In genomic region chr11:75631561-75632225, GRCm38 (mm10) we compare ENCODE assay signal across 7 mouse cellular contexts. TPM values are rescaled to one million over a fixed set of nuclear protein-coding genes. Genes with fewer than 3 reads are reported as not detected.
DNase-seq lines count a peak whose midpoint lies in the region; ATAC-seq and TF ChIP-seq lines count a peak whose summit lies in the region.

No protein-coding gene starts in this region.

- dilution Hi-C loops in CH12.LX (cut with MboI; ENCODE audit: extremely low pct_ligation_motif_present, extremely low pct_unique_long_range_greater_than_20kb, low sequenced_read_pairs) = no loop called here

- no peaks in the 10 kb centered on the region for H3K27me3 ChIP-seq in CH12.LX (replicated peaks)
- no peaks in the 10 kb centered on the region for H3K27me3 ChIP-seq in forebrain, embryonic 13.5 days
- no peaks in the 10 kb centered on the region for H3K27me3 ChIP-seq in kidney, embryonic 14.5 days (ENCODE audit: control insufficient read depth, insufficient read depth, low read length)

- in situ Hi-C loops in CH12.LX (cut with MboI; ENCODE audit: low pct_ligation_motif_present, low pct_unique_long_range_greater_than_20kb, low sequenced_read_pairs) = no loop called here

- H3K4me1 ChIP-seq in CH12.LX (ENCODE audit: control insufficient read depth in 1 of 2, insufficient read depth in 2 of 2) = peaks cover 9 to 47% of the 10 kb centered on the region in 2 experiments
- H3K4me1 ChIP-seq in forebrain, embryonic 13.5 days = peaks cover 23% of the 10 kb centered on the region
- peaks cover 9% of the 10 kb centered on the region for H3K4me1 ChIP-seq in kidney, embryonic 14.5 days (ENCODE audit: control insufficient read depth, insufficient read depth, low read length)

- 11% methylated on average over 13 of the region's 13 CpGs for WGBS in forebrain, embryonic 13.5 days
- WGBS in kidney, embryonic 14.5 days = 8% methylated on average over 13 of the region's 13 CpGs

- no peak overlapping the region for H3K27ac ChIP-seq in CH12.LX (ENCODE audit: insufficient read depth, low read depth)
- H3K27ac ChIP-seq in forebrain, embryonic 13.5 days = no peak overlapping the region
- no peak overlapping the region for H3K27ac ChIP-seq in kidney, embryonic 14.5 days (ENCODE audit: low read depth, low read length)

- H3K79me2 ChIP-seq in CH12.LX (replicated peaks; ENCODE audit: control insufficient read depth, extremely low read depth, insufficient read depth, poor library complexity, severe bottlenecking) = no peaks in the 10 kb centered on the region

- intact Hi-C loops in gastrocnemius, postnatal 36 days (cut with DNase I) = no loop called here

- H3K4me3 ChIP-seq in CH12.LX (replicated peaks in 1 of 3; ENCODE audit: low read depth in 2 of 3, low read length in 2 of 3, poor library complexity in 1 of 3) = peak overlapping the region; percentile 68 to 81 (median 79)
- H3K4me3 ChIP-seq in forebrain, embryonic 13.5 days = peak overlapping the region; percentile 82
- H3K4me3 ChIP-seq in kidney, embryonic 14.5 days (ENCODE audit: low read length) = peak overlapping the region; percentile 62

- peak; percentile 33 for DNase-seq in CH12.LX (ENCODE audit: extremely low read depth)
- DNase-seq in Muller cell, postnatal 12 days (ENCODE audit: inconsistent ontology term) = peak; percentile 40
- DNase-seq in lung, postnatal 36 days = peak; percentile 79
- no peak for DNase-seq in right cerebral cortex, postnatal 14 days
- DNase-seq in gastrocnemius, postnatal 36 days = no peak

- no peaks in the 10 kb centered on the region for H3K9me3 ChIP-seq in CH12.LX (replicated peaks; ENCODE audit: low read length)
- H3K9me3 ChIP-seq in forebrain, embryonic 13.5 days (replicated peaks) = no peaks in the 10 kb centered on the region
- no peaks in the 10 kb centered on the region for H3K9me3 ChIP-seq in kidney, embryonic 14.5 days (ENCODE audit: control insufficient read depth, low read length)

- TF ChIP-seq RAD21 in CH12.LX (IDR thresholded peaks at IDR 0.05; ENCODE audit: low read depth, low read length) = peak; percentile 72

- TF ChIP-seq POLR2A in CH12.LX (IDR thresholded peaks at IDR 0.05; ENCODE audit: low read depth, low read length) = no peak

- no peak for TF ChIP-seq EP300 in CH12.LX (IDR thresholded peaks at IDR 0.05; ENCODE audit: low read length)

- peak overlapping the region; percentile 34 for H3K9ac ChIP-seq in CH12.LX (ENCODE audit: insufficient read depth, low read depth)
- peak overlapping the region; percentile 78 for H3K9ac ChIP-seq in forebrain, embryonic 13.5 days
- peak overlapping the region; percentile 62; the same call in 1 of the 2 replicates for H3K9ac ChIP-seq in kidney, embryonic 14.5 days (ENCODE audit: low read depth, low read length)

- ATAC-seq in forebrain, embryonic 13.5 days = no peak
- no peak for ATAC-seq in kidney, embryonic 14.5 days (ENCODE audit: low FRiP score, low TSS enrichment)

- peak; percentile 12 to 76; a peak in 2 of 4 replicates for TF ChIP-seq CTCF in CH12.LX (conservative IDR thresholded peaks at IDR 0.05 in 1 of 2, IDR thresholded peaks at IDR 0.05 in 1 of 2; ENCODE audit: low read depth in 2 of 2, low read length in 2 of 2)

- H3K4me2 ChIP-seq in CH12.LX (ENCODE audit: insufficient read depth, low read depth, poor library complexity, severe bottlenecking) = peak overlapping the region; percentile 85
- peak overlapping the region; percentile 72 for H3K4me2 ChIP-seq in forebrain, embryonic 13.5 days
- peak overlapping the region; percentile 77 for H3K4me2 ChIP-seq in kidney, embryonic 14.5 days (replicated peaks; ENCODE audit: low read depth, low read length)

- peaks cover 38 to 69% of the 10 kb centered on the region in 2 experiments for H3K36me3 ChIP-seq in CH12.LX (replicated peaks in 1 of 2; ENCODE audit: control insufficient read depth in 1 of 2, insufficient read depth in 1 of 2, low read length in 1 of 2)
- H3K36me3 ChIP-seq in forebrain, embryonic 13.5 days (ENCODE audit: poor library complexity, severe bottlenecking) = peaks cover 33% of the 10 kb centered on the region
- H3K36me3 ChIP-seq in kidney, embryonic 14.5 days (ENCODE audit: control insufficient read depth, insufficient read depth, low read length) = peaks cover 18% of the 10 kb centered on the region

TF ChIP-seq in CH12.LX, 34 proteins besides CTCF, POLR2A, EP300 and RAD21:
- TF ChIP-seq HCFC1 (IDR thresholded peaks at IDR 0.05; ENCODE audit: low read depth, low read length) (peak; percentile 19; the same call in 1 of the 2 replicates), MEF2A (IDR thresholded peaks at IDR 0.05; ENCODE audit: borderline replicate concordance, low read depth, low read length) (no peak), ZMIZ1 (IDR thresholded peaks at IDR 0.05; ENCODE audit: low read depth, low read length) (no peak), SMC3 (IDR thresholded peaks at IDR 0.05; ENCODE audit: low read depth, low read length) (peak; percentile 73), CHD1 (IDR thresholded peaks at IDR 0.05; ENCODE audit: low read depth, low read length) (no peak; the same call in 1 of the 2 replicates), ZKSCAN1 (IDR thresholded peaks at IDR 0.05; ENCODE audit: borderline replicate concordance, low read depth, low read length) (no peak), POLR2AphosphoS2 (IDR thresholded peaks at IDR 0.05; ENCODE audit: low read depth, low read length) (no peak), TCF12 (IDR thresholded peaks at IDR 0.05; ENCODE audit: low read depth, low read length) (no peak), MAZ (IDR thresholded peaks at IDR 0.05; ENCODE audit: low read depth, low read length) (no peak), ZC3H11A (IDR thresholded peaks at IDR 0.05; ENCODE audit: low read depth, low read length) (no peak), PAX5 (IDR thresholded peaks at IDR 0.05; ENCODE audit: low read length) (no peak), BHLHE40 (IDR thresholded peaks at IDR 0.05; ENCODE audit: low read depth, low read length) (no peak)

RNA-seq across cellular contexts. Expression of gene Inpp5k, which starts 0.9 kb away (rescaled TPM):
- total RNA-seq in CH12.LX (2012; rRNA removed) (25.5 and 31.2 TPM in 2 replicates), CH12.LX (2014; rRNA removed) (40.7 and 41.9 TPM in 2 replicates)
- polyA plus RNA-seq in CH12.LX (2012; ENCODE audit: insufficient read length, low read depth) = 30.5 and 35.6 TPM in 2 replicates
- polyA plus RNA-seq in forebrain, embryonic 13.5 days (2015; fragmentation: Nextera tagmentation; extraction: Ambion mirVana) = 32.7 and 33.8 TPM in 2 replicates
- 24.9 and 30.1 TPM in 2 replicates for polyA plus RNA-seq in kidney, embryonic 14.5 days (2014; fragmentation: Nextera tagmentation; extraction: Ambion mirVana)
- total RNA-seq in gastrocnemius, postnatal 36 days (2021) = 10 to 100 TPM; 20.4 to 24.0 TPM

RNA-seq across cellular contexts. Expression of gene Myo1c, which starts 18.6 kb away (rescaled TPM):
- 41.1 and 47.3 TPM in 2 replicates for total RNA-seq in CH12.LX (2012; rRNA removed)
- 21.9 and 24.8 TPM in 2 replicates for total RNA-seq in CH12.LX (2014; rRNA removed)
- 46.6 and 52.0 TPM in 2 replicates for polyA plus RNA-seq in CH12.LX (2012; ENCODE audit: insufficient read length, low read depth)
- 6.1 and 6.9 TPM in 2 replicates for polyA plus RNA-seq in forebrain, embryonic 13.5 days (2015; fragmentation: Nextera tagmentation; extraction: Ambion mirVana)
- 21.5 and 32.0 TPM in 2 replicates for polyA plus RNA-seq in kidney, embryonic 14.5 days (2014; fragmentation: Nextera tagmentation; extraction: Ambion mirVana)
- total RNA-seq in gastrocnemius, postnatal 36 days (2021) = 10 to 100 TPM; 37.4 to 41.5 TPM

RNA-seq across cellular contexts. Expression of gene Pitpna, which starts 43.8 kb away (rescaled TPM):
- total RNA-seq in CH12.LX (2012; rRNA removed) = 61.8 and 75.8 TPM in 2 replicates
- total RNA-seq in CH12.LX (2014; rRNA removed) = 80.7 and 84.6 TPM in 2 replicates
- polyA plus RNA-seq in CH12.LX (2012; ENCODE audit: insufficient read length, low read depth) = 243 and 290 TPM in 2 replicates
- polyA plus RNA-seq in forebrain, embryonic 13.5 days (2015; fragmentation: Nextera tagmentation; extraction: Ambion mirVana) = 70.0 and 70.8 TPM in 2 replicates
- polyA plus RNA-seq in kidney, embryonic 14.5 days (2014; fragmentation: Nextera tagmentation; extraction: Ambion mirVana) = 78.2 and 99.5 TPM in 2 replicates
- total RNA-seq in gastrocnemius, postnatal 36 days (2021) = 100 to 1,000 TPM; 186 to 223 TPM

RNA-seq across cellular contexts. Expression of gene Crk, which starts 47.4 kb away (rescaled TPM):
- total RNA-seq in CH12.LX (2012; rRNA removed) (37.8 and 42.2 TPM in 2 replicates), CH12.LX (2014; rRNA removed) (39.9 and 44.3 TPM in 2 replicates)
- 44.6 and 46.1 TPM in 2 replicates for polyA plus RNA-seq in CH12.LX (2012; ENCODE audit: insufficient read length, low read depth)
- polyA plus RNA-seq in forebrain, embryonic 13.5 days (2015; fragmentation: Nextera tagmentation; extraction: Ambion mirVana) = 124 and 133 TPM in 2 replicates
- polyA plus RNA-seq in kidney, embryonic 14.5 days (2014; fragmentation: Nextera tagmentation; extraction: Ambion mirVana) = 66.1 and 119 TPM in 2 replicates
- 10 to 100 TPM; 38.5 to 44.0 TPM for total RNA-seq in gastrocnemius, postnatal 36 days (2021)

Comparison
In these comparisons a context has a peak if more than half of its experiments do, and no peak if none do; other contexts are left out.
1. DNase-seq: peak in CH12.LX (single experiment), Muller cell, postnatal 12 days (single experiment) and lung, postnatal 36 days (single experiment); none in right cerebral cortex, postnatal 14 days (single experiment) and gastrocnemius, postnatal 36 days (0 of 2).
2. Peak in every context shown above with its lines, with median percentiles within 50 percentile points of each other: H3K4me2 ChIP-seq, H3K4me3 ChIP-seq and H3K9ac ChIP-seq.